Mouse (Mus musculus) spleen, postnatal 4 days (tissue): ENCODE data around the gene Neurl3.

Experiments
- DNase-seq, 2 experiments: peaks; one replicate each; pipeline ENCODE4 v3.0.0; 2022; ENCODE audit warnings: low spot score in 2 of 2

The Neurl3 gene

GRCm38 (mm10) chr1:36274455-36274854, at the start of gene Neurl3:
Neurl3 (minus strand) TSS chr1:36274679.
- DNase-seq: no peak

DNA sequence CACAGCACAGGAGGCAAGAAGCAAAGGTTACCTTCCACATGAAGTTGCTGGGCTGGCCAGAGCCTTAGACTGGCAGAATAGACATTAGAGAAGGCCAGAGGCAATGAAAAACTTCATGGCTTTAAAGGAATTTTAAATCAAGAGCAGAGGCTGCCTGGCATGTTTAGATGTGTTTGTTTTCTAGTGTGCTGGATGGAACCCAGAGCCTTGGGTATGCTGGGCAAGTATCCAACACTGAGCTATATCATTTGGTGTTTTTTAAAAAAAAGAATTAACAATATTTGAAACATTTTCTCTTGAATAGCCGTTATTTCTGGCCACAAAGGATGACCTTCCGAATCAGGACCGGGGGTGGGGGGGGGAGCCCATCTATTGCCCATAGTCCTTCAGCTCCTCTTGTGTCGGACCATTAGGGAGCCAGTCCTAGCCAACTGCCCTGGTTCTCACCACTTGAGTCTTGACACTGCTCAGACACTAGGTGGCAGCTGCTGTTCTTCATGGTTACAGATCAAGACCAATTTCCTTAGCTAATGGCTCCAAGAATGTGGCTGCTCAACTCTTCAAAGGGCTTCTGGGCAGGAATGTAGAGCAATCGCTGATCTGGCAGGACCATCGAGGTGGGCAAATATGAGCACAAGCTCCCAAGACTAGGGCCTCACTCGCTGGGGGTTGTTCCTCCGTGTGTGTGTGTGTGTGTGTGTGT, 49.4 kb upstream of the Neurl3 start:
- no peak for DNase-seq

GRCm38 (mm10) chr1:36323076-36323475, 48.6 kb upstream of the Neurl3 start:
- DNase-seq: no peak

DNA sequence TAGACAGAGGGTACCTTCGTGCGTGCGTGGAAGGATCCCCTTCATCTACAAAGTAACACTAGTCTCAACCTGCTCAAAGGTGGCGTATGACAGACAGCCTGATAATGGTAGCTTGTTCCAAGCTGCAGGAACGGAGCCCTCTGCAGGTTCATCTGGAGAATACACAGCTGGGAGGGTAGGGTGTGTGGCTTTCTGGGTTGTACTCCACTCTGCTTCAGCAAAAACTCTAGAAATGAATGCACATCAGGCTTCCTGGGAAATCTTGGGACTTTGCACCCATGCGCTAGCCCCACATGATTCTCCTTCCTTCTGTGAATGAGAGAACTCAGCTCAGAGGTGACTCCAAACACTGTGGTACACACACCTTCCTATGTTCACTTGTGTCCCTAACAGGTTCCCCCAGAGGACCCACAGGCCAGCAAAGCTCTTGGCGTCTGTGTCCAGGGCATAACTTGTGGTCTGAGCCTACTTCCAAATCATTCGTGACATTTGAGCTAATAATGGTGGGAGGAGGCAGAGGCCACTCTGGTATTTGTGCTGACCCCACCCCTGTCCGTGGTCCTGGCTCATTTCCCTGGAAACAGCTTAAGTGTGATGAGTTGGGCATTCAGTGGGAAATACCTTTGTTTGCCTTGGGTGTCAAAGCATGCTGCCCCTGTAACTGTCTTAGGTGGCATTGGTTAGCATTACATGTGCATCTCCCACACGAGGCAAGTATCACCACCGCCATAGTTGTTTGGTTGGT, 47.5 kb upstream of the Neurl3 start:
- no peak for DNase-seq

GRCm38 (mm10) chr1:36321164-36321563, 46.7 kb upstream of the Neurl3 start:
- DNase-seq: no peak

DNA sequence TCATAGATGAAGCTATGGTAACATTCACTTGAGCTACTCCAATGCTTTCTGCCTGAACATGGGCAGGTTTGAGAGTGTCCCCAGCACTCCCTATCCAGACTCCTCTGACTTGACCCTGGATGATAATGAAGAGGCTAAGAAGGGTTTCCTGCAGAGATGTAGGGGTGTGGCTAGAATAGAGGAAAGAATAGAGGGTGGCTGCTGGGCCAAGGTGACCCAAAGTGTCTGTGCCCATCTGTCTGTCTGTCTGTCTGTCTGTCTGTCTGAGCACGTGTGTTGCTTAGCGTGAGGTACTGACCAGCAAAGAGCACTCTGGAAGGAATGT, 41.3 kb upstream of the Neurl3 start:
- no peak for DNase-seq

GRCm38 (mm10) chr1:36314959-36315775, 40.7 kb upstream of the Neurl3 start:
- DNase-seq: no peak

GRCm38 (mm10) chr1:36309498-36309901, 35.0 kb upstream of the Neurl3 start:
- DNase-seq: peak in 1 of 2 experiments; percentile 36

GRCm38 (mm10) chr1:36308966-36309475, 34.5 kb upstream of the Neurl3 start:
- no peak for DNase-seq

DNA sequence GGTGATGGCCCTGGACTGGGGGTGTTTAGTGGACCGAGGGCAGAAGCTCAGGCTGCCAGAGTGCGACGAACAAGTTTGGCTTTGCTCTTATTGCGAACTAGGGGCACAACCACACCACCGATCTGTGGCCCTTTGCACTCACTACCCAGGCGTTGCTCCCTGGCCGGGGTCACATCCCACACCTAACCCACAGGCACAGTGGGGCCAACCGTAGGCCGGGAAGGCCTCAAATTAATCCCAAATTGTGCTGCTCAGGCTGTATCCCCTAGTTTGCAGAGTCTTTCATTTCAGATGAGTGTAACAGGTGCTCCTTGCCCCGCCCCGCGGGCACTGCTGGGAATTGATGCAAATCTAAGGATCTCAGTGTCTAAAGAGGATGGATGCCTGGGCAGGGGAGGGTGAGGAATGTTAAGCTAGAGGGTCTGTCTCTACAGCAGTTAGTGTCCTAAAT, 34.0 kb upstream of the Neurl3 start:
- DNase-seq: no peak

DNA sequence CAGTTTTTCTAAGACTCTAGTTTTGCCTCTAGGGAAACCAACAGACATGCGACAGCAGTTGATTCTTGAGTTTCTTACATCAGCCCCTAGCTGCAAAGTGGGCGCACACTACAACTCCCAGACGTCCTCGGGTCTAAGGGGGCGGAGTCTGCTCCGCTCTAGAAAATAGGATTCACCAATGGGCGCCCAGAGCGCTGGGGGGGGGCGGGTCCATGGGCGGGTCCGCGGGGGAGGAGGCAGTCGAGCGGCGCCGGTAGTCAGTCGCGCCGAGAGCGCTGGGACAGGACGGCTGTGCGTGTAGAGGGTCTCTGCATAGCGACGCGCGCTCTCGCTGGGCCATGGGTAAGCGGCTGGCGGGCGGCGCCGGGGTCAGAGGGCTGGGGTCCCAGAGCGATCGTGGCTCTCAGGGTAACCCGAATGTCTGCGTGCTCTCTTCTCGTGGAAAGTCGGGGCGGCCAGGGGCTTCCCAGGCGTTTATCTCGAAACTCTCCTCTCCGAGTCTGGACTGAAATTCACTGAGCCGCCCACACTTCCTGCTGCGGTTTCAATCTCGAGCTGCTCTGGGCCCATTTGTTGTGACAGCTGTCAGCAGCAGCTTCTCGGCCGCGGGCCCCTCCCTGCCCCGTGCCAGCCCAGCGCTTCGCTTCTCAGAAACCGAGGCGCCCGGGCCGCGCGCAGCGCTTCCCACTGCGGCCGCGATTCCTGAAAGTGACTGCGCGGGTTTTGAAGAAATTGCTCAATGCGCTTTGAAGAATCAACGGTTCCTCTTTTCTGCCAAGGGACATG, 33.2 kb upstream of the Neurl3 start, which contains the start of gene Arid5a:
Arid5a (plus strand) TSS at position 239 of the 786 bp plus-strand sequence.
- peak; percentile 84 to 93 for DNase-seq

DNA sequence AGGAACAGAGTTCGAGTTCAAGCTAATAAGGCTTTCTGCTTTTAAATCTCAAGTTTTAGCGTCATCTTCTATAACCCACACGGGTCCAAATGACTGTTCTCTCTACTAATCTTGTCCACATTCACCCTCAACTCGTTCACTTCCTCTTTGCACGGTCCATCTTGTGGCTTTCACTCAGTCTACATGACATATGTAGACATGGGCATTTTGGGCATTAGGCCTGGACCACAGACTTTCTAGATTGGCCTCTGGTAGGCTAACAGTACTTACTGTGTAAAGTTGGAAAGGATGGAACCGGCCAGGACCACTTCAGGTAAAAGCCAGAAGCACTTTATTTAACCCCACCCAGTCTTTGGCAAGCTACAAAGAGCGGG, 32.6 kb upstream of the Neurl3 start:
- DNase-seq: no peak

DNA sequence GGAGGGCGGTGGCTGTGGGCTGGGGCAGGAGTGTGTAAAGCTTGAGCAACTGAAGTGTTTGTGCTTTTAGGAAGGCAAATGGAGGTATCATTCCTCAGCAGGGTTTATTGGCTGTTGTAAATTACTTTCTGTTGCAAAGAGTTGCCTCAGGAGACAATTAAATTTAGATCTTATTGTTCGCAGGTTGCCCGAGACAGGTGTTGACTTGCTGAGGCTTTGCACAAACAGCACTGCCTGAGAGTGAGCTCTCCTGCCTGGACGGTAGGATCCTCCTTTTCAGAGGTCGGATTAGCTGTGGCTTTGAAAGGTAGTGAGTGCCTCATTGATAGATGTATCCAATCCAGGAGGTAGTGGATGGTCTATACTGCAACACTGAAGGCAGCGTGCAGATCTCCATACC, 31.6 kb upstream of the Neurl3 start:
- DNase-seq: no peak

DNA sequence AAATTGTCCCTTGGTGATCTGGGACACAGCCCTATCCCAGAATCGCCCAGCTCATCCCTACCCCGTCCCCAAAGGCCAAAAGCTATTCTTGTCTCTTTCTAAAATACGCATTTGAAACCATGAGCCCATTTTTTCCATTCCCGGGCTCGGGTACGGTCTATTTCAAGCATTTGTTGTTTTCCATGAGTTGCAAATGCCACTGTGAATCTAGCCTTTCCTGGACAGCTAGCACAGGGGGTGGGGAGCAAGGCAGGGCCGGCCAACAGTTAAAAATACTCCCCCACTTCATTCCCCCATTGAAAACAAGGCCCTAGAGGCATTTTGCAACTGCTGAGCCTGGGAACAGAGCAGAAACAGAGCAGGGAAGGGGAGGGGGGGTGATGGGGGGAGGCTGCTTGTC, 30.3 kb upstream of the Neurl3 start:
- no peak for DNase-seq

- DNase-seq: no peak
These were observed 29.2 kb upstream of the Neurl3 start for GRCm38 (mm10) chr1:36303381-36304320.

- DNase-seq: no peak
These were observed 28.5 kb upstream of the Neurl3 start for GRCm38 (mm10) chr1:36302957-36303356.

DNA sequence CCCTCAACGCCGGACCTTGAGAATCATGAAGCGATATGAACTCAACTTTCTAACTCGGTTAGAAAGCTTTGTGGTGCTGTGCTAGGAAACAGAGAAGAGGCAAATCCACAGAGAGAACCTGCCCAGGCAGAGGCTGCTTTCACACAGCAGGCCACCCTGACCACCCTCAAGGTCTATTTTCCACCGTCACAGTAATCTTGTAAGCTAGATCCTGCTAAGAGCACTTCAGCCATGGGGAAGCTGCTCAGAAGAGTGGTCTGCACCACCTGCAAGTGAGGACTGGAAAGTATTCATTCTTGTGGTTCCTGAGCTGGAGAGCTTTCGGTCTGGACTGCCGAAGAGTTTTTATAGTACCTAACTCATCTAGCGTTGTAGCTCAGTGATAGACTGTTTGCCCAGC, 27.8 kb upstream of the Neurl3 start:
- no peak for DNase-seq

GRCm38 (mm10) chr1:36300486-36300885, 26.0 kb upstream of the Neurl3 start:
- no peak for DNase-seq

GRCm38 (mm10) chr1:36299676-36300075, 25.2 kb upstream of the Neurl3 start:
- DNase-seq: no peak

GRCm38 (mm10) chr1:36299126-36299525, 24.6 kb upstream of the Neurl3 start:
- no peak for DNase-seq
